Mouse (Mus musculus): ENCODE data around the gene Nup160.

DNA sequence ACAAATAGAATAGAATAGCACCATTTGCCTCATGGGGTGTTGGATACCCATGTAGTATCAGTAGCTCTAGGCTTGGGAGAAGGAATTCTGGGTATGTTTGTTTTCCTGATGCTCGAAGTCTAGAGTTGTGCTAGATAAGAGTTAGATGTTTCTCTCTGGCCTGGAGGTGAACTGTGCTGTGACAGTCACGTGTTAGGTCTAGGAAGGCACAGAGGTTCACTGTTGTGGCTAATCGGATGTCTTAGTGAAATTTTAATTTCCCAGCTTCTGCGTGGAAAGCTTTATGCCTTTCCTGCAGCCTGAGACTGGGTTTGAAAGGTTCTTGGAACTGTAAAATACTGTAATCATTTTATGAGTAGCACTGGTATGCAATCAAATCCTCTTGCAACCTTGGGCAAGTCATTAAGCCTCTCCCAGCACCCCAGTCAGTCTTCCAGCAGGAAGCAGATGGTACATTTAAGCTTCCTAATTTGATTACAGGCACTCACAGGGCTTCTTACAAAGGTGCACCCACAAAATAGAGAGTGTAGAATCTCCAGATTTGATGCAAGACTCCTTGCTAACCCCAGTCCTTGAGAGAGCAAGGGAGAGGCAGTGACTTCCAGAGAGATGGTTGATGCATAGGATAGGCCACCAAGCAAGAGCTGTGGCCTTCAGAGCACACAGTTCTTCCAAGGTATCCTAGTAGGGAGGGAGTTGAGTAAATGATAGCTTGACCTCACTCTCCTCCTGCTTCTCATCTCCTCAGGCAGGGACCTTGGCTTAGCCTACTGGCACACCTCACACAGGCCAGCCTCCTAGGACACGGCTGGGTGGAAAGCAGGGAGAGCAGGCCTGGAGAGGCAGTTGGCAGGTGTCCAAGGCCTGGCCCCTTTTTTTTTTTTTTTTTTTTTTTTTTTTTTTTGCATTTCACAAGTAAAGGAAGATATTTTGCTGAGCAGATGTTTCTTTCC, 37.0 kb upstream of the Nup160 start:
- no peak for TF ChIP-seq POLR2A (IDR thresholded peaks at IDR 0.05; ENCODE audit: low read depth, low read length)
- TF ChIP-seq CTCF (IDR thresholded peaks at IDR 0.05; ENCODE audit: borderline replicate concordance, insufficient read depth, low read length) = no peak

Data from embryonic fibroblast, embryonic 13.5 days (primary cell).